Mouse (Mus musculus) lung, postnatal 14 days (tissue): ENCODE measurements at regions not wholly inside any gene's neighbourhood (a gene's known extent, or its start where the extent isn't known, plus 50 kb on each side); places are given as distances from the start of the nearest gene placed in this dataset.

ENCODE experiments used
- DNase-seq: peaks from one replicate; pipeline ENCODE4 v3.0.0; 2021

DNA sequence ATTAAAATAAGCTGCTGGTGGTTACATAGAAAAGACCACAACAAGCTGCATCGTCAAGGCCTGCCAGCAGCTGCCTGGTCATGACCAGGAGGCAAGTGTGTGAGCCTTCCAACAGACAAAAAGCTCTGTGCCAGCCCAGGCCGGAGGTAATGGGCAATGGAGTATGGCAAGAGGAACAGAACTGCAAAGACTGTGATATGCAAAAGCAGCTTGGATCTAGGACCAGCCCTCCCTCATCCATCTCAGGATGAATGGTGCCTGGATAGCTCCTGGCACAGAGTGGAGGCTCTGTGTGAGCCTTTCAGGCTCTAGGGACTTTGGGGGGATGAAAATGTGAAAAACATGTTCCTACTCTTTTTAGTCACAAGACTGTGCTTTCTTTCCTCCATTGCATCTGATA, 402.5 kb upstream of the Tnp1 start:
- no peak for DNase-seq

DNA sequence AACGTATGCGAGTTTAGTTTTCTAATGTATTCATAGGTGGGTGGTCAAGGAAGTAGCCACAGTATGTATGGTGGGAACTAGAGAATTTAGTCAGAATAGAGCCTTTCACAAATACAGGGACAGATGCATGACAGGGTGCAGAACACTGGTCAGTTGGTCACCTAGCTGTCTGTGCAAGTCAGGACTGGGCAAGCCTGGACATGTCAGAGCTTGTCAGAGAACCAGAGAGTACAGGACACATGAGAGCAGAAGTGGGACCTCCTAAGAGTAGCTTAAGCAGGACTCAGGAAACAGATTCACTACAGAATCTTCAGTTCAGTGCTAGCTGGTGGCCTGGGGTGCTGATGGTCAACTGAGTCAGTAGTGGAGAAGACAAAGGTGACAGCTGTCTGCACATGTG, 395.7 kb upstream of the Tnp1 start:
- no peak for DNase-seq

DNA sequence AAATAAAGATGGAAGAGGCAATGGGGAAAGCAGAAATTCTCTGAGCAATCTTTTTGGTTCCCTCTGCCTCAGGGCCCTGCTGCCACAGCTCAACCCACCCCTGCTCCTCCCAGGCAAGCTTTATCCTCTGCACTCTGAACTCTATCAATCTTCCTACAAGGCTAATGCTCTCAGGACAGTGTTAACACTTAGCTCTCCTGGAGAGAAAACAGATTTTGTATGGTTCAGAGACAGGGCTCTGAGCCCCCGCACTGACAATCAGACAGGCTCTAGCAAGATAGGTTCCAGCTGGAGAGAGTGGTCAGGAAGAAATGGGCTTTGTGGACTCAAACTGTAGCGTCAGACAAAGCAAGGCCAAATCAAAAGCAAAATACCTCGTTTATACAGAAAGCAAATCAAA, 383.5 kb upstream of the Tnp1 start:
- no peak for DNase-seq

DNA sequence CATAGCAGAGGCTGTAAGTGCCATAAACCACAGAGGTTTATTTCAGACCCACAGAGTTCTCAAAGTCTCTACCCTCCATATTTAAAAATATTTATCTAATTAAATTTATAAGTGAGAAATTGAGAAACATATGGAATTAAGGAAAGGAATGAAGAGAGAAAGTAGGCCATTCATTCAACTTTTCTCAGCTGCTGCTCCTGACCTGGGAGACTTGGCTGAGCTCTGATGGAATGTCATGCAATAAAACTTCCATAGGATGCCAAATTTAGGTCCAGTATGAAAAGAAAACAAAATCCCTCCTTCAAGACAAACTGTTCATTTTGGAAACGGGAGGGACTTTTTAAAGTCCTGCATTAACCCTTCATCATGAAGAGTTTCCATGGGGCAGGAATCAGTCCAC, 379.3 kb upstream of the Tnp1 start:
- DNase-seq: no peak

DNA sequence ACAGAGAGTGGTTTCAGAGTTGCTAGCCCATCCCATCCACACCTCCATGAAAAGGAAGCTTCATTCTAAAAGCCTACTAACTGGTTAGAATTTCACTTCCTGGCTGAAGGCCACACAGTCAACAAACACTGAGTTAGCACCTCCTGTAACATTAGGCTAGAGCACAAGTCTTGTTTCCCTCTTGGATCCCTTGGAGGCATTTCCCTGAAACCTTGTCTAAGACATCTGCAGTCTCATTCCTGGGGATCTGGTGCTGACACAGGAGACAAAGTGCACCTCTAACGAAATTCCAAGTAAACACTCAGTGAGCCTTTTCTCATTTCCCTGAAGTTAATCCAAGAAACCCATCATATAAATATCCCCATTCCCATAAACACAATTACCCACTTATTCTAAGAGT, 378.8 kb upstream of the Tnp1 start:
- no peak for DNase-seq

DNA sequence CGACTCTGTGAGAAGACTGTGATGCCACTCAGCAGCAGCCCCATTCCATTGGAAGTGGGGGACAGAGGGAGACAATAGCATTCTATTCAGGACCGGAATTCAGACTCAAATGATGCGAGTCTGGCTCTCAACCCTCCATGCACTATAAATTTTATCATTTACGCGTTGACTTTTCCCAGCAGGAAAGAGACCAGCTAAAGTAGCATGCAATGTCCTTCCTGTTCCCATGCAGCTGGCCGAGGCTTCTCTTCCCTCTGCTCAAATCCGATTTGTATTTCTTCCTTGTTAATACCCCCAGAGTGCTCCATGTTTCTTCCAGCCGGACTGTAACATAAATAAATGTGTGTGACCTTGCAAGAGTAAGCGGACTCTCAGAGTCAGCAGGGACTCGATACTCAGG, 376.4 kb upstream of the Tnp1 start:
- DNase-seq: no peak

DNA sequence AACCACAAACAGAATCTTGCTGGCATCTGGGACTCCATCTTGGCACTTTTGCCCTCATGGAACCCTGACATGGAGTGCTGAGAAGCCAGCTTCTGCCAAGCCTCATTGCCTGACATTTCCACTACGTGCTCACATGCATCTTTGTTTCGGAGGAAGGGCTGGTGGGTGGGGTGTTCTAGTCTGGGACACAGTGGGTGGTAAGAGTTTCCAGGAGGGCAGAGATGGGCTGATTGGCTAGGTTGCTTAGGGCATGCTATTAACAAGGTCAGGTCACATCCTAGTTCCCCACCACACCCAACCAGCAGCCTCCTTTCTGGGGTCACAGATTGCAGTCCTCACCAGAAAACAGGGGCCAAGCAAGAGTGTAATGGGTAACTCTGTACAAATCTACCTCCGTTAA, 374.3 kb upstream of the Tnp1 start:
- DNase-seq: no peak

DNA sequence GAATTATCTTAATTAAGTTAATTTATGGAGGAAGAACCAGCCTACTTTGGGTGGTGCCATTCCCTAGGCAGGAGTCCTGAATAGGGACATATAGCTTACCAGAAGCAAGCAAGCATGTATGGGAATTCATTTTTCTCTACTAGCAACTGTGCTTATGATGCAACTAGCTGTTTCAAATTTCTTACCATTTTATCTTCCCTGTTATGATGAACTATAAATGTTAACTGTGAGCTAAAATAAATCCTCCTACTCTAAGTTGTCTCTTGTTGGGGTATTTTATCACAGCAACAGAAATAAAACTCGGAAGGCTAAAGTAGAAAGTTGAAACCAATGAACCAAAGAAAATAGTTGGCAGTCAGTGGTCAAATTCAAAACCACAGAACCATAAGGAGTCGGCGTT, 373.5 kb upstream of the Tnp1 start:
- no peak for DNase-seq

DNA sequence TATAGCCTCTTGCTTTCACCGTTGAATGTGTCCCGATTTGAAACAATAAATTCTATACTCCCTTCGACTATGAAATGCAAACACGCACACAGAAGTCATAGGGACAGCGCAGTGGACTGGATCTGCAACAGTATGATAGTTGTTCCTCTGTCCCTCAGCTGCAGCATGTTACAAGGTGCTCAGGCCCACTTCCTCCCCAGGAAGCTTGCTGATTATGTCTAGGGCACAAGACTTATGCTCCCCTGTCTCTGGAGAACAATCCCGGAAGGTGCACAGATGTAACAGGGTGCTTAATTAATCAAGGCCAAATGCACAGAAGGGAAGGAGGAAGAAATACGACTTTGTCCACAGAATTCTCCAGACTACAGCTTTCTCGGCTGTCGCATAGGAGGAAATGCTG, 365.9 kb upstream of the Tnp1 start:
- no peak for DNase-seq

DNA sequence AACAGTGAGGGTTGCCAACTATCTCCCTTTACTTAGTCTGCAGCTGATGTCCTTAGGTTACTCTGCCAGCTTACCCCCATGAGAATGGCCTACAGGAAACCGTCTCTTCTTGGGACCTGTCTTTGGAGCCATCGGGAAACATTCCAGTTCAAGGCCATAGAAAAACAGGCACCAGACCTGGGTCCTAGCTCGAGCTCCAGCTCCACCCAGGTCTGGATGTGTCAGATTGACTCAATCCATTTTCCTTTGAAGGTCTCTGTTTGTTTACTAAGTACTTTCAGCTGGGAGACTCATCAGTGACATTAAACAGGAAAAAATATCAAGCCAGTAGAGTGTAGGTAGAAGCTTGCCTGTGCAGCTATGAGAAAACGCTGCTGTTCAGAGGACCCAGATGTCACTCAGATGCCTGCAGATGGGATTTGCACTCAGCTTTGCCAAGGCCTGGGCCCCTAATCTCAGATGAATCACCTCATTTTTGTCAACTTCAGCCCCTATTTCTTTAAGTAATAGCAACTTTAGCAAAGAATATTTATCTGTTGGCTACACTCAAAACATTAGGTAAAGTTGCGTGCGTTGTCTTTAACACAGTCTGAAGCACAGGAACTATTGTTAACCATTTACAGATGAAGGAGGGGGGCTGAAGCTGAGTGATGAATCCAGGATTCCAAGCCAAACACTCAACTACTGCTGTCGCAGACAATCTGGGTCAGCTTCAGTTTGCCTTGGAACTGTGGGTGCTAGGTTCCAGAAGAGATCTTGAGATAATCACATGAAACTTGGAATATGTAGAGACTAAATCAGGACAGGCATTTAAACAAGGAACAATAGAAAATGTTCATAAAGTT, 359.0 kb upstream of the Tnp1 start:
- no peak for DNase-seq

DNA sequence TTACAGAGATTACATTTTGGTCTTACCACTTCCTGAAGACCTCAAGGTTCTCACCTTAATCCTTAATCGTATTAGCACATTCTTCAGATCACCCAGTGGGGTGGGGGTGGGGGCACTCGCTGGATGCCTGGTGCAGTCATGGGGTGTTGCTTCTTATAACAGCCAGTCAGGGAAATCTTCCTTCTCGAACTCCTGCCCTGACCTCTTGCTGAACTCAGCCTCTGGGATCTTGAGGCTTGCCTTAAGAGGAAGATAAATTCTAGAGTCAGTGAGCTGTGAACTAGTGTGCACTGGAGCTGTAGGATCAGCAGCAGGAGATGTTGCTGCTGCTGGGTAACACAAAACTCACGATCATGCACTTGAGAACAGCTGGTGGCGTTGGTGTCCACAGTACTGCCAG, 352.5 kb upstream of the Tnp1 start:
- no peak for DNase-seq

DNA sequence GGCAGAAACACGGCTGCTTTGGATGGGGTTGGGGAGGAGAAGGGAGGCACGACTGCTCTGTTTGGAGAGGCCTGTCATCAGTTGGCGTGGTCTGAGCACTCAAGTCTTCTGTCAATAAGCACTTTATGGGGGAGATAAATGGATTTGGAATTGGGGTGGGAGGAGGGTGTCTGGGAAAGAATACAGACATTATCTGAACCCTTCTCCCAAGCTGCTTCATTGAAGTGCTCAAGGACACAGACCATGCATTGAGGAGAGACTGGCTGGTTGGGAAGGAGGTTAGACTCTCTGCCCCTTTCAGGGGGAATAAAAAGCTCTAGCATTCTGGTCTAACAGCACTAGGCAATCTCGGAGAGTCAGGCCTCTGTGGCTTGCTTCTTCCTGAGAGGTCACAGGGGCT, 350.1 kb upstream of the Tnp1 start:
- DNase-seq: no peak

DNA sequence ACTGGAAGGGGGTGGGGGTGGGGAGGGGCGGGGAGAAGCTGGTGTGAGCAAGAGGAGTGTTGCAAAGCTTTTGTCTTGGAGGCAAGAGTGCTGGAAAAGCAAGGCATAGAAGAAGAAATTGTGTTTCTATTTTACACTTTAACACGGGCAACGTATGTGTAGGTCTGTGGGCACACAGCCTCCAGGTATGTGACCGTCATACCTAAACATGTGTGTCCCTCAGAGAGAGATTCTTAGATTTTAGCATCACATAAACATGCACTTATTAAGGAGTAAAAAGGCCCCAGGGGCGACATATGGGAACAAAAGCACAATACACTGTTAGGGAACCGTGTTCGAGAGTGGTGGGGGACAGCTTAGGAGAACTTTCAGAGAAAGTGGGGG, 348.6 kb upstream of the Tnp1 start:
- no peak for DNase-seq

DNA sequence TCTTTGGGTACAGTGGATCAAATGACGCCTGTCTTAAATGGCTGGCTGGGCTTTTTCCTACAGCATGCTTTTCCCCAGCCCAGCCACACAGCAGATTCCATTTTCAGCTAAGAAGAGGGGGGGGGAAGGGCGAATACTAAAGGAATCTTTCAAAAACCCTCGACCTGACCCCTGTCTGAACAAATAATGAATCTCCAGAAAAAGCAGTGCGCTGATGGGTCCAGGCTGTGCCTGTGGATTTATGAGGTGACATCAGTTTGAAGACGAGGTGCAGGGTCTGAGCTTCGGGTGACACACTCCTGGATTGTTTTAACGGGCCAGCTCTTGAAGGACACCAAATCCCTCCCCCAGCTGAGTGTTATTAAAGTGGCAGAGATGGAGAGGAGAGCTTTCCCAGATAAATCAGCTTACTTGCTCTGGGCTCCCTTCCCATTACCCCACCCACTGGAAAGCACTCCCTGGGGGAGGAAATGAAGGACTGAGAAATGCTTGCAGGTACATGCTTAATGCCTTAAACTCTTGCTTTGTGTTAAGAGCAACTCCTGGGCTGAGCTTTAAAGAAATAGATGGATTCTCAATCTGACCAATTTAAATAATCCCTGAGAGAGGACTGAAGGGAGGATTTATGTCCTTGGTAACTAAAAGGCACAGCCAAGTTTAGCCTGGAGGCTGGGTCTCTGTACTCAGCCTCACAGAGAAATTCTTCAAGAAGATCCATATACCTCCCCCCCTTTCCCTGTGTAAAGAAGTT, 348.0 kb upstream of the Tnp1 start:
- peak; percentile 69 for DNase-seq

DNA sequence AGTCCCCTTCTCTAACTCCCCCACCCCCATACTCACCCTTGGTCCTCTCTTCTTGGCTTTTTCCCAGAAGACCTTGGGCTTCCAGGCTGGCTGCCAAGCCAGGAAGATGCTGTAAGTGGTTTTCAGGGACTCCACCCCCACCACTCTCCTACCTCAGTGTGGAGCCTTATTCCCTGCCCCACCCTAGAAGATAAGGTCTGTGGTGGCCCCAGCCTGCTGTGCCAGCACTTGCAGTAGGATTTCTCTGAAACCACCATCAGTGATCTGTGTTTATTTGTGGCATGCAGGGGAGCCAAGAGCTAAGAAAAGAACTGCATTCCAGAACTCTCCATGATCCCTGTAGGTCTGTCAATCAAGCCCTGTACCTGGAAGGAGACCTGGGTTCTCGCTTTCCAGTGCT, 346.4 kb upstream of the Tnp1 start:
- DNase-seq: peak; percentile 29

DNA sequence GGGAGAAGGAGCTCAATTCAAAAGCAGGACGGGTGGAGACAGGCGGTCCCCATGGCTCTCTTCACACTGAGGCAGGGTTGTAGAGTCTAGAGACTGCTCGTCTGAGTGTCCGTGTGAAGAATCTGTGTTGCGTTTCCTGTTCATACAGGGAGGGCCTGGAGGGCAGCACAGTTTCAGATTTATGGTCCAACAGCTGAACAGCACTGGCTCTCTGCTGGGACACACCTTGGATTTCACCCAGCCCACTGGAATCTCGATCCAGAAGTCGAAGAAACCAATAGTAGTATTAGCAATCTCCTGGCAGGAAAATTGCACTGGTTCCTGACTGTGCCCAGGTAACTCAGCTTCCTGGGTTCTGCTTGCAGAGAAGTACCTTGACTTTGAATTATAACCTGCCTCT, 345.6 kb upstream of the Tnp1 start:
- no peak for DNase-seq

DNA sequence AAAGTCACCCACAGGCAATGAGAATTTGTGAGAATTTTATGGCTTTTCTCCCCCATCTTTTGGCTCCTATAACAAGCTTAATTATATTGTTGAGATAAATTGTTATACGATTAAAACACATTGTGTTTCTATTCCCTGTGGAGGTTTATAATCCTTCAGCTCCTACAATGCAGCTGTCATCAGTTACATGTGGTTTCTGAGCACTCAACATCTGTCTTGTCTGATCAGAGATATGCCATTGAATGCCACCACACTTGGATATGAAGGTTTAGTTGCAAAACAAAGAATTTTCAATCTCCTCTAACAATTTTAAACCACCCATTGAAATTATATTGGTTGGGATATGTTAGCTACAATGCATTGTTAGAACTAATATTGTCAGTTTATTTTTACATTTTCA, 338.7 kb upstream of the Tnp1 start:
- no peak for DNase-seq

DNA sequence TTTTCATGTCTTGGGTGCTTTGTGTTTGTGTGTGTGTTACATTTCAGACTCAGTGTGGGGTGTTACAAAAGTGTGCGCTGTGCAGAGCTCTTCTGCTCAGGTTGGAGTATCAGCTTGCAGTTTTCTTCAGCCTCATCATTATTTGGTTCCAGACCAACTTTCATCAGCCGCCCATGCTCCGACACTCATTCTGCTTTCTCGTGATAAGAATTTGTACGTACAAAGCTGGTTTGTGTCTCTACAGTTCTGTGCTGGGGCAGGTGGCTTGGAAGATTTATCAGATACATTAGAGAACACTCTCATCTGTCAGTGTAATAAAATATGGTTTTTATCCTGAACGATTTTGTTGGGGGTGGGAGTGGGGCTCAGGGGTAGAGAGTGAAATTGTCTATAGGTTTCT, 332.8 kb upstream of the Tnp1 start:
- no peak for DNase-seq

DNA sequence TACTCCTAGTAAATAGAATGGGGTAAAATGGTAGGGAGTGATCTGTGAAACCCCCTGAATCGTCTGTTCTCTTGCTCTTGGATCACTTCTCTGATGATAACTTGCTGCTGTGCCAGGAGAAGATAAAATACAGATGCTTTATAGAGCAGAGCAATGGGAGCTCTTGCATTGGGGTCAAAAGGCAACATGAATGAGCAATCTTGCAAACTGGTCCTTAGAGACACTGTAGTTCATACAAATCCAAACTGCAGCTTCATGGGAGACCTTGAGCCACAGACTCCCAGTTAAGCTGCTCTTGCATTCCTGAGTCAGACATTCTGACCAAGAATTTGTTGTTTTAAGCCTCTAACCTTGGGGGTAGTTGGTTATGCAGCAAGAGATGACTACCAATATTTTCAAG, 328.9 kb upstream of the Tnp1 start:
- DNase-seq: no peak

DNA sequence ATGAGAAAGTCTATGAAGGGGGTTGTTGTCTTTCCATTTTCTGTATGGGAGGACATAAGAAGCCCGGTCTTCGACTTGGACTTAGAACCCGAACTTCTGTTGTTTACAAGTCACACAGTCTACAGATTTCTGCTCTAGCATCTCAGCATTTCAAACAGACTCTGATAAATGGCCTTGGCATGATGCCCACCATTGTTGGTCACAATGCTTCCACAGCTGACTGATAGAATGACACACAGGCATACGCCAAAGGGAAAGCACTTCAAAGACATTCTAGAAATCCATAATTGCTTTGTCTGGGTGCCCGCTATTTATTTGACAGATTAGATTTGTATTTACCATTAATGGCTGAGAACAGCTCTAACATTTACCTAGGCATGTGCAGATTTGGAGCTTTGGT, 326.2 kb upstream of the Tnp1 start:
- peak; percentile 38 for DNase-seq

DNA sequence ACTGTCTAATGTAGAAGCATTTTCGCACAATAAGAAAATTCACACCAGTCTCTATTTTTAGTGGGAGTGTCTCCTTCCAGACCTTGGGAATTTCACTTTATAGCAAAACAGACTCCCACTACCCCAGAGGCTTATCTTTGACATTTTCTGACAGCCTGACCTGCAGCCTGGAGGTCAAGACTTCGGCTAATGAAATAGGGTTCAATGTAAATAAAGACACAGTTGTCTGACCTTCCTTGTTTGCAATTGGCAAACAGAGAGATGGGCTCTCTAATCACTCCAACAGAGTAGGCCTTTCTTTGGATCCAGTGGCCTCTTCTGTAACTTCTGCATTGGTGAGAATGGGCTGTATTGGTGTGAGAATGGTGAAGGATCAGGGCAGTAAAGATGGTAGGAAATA, 321.7 kb upstream of the Tnp1 start:
- DNase-seq: no peak

DNA sequence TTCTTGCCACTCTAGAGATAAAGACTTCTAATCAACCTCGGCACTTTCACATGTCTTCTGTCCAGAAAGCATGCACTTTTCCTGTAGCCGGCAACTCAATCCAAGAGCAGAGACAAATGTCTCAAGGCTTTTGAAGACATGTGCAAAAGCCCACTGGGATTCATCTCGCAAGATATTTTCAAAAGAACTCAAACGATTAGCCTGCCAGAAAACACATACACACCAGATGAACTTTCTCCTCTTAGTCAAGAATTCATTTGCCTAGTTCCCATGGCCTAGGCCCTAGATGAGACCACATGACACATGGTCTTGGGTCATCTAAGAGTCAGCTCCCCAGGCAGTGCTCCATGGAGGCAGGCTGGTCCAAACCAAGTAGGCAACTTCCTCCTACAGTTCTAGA, 293.8 kb upstream of the Tnp1 start:
- DNase-seq: no peak

DNA sequence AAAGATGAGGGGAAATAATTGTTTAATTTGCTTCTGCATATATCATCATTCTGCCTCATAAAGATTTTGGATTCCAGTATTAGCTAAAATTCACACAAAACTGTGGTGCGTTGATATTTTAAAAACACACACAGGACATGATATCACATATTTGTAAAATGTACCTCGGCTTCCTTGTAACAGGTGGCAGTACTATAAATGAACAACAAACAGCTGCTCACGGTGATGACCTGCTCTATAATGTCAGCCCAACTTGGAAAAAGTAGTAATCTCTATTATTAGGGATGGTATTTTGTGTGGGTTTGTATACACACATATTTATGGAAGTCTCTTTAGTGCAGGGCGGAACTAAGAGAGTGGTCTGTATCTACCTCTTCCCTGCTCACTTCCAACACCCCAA, 292.7 kb upstream of the Tnp1 start:
- no peak for DNase-seq

DNA sequence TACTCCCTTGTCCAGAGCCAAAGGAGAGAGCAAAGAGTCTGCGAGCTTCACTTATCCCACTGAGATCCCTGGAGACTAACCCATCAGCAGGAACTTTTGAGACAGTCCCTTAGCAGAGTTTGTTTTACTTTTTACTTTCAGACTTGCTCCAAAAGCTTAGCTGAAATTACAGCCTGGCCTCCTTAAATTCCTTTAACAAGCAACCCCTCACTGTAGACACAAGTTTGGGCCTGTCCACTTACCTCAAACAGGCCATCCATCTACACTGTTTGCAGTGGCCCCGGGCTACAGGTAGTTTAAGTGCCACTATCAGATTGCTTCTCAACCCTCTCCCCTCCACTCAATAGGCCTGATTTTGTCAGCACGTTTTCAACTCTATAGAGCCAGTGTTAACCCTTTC, 291.5 kb upstream of the Tnp1 start:
- DNase-seq: no peak
